Mouse (Mus musculus): Measurements from ENCODE around the gene Pa2g4. TPM values are rescaled to one million over a fixed set of nuclear protein-coding genes. Genes with fewer than 3 reads are reported as not detected.
A peak's percentile ranks its signal among the peaks of the same experiment; 100 is the strongest.
"Not testable (repeated sequence)": the region's sequence is repeated elsewhere in the genome, so short reads cannot be mapped to it uniquely, and the experiment has no call there.

Pa2g4 gene
- polyA plus RNA-seq (2014; fragmentation: Nextera tagmentation; extraction: Ambion mirVana) = 122 and 142 TPM in 2 replicates

GRCm38 (mm10) chr10:128565788-128566531 lies at the start of gene Pa2g4:
Gene Pa2g4, minus strand, starts transcription at chr10:128565987.
- Histone ChIP-seq H3K9me3 (ENCODE audit: control insufficient read depth, low read length) (no peaks in the 10 kb centered on the region), H3K27me3 (ENCODE audit: control insufficient read depth, insufficient read depth, low read length) (no peaks in the 10 kb centered on the region), H3K4me2 (ENCODE audit: low read length) (peak within 1 kb of the TSS; percentile 91), H3K4me1 (ENCODE audit: control insufficient read depth, insufficient read depth, low read length) (peaks cover 11% of the 10 kb centered on the region), H3K9ac (replicated peaks; ENCODE audit: low read length) (peak within 1 kb of the TSS; percentile 83), H3K36me3 (ENCODE audit: control insufficient read depth, insufficient read depth, low read length) (peaks cover 21% of the 10 kb centered on the region), H3K27ac (replicated peaks; ENCODE audit: low read depth, low read length) (peak within 1 kb of the TSS; percentile 89), H3K4me3 (replicated peaks; ENCODE audit: low read depth, low read length) (peak within 1 kb of the TSS; percentile 85)
- WGBS = under 1% methylated on average over 58 of the region's 58 CpGs
- DNase-seq (peak; percentile 99), ATAC-seq (ENCODE audit: low FRiP score, low TSS enrichment) (peak; percentile 98)

DNA sequence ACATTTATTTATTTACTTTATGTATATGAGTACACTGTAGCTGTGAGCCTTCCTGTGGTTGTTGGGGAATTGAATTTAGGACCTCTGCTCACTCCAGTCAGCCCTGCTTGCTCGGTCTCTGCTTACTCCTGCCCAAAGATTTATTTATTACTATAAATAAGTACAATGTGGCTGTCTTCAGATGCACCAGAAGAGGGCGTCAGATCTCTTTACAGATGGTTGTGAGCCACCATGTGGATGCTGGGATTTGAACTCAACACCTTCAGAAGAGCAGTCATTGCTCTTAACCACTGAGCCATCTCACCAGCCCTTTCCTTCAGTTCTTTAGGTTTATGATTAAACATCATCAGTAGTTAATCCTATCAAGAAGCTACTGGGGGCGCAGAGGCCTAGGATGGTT lies 49.1 kb upstream of the Pa2g4 start:
- Histone ChIP-seq H3K27me3 (ENCODE audit: control insufficient read depth, insufficient read depth, low read length) (no peaks in the 10 kb centered on the region), H3K9me3 (ENCODE audit: control insufficient read depth, low read length) (no peaks in the 10 kb centered on the region), H3K4me1 (ENCODE audit: control insufficient read depth, insufficient read depth, low read length) (no peaks in the 10 kb centered on the region), H3K9ac (replicated peaks; ENCODE audit: low read length) (no peak overlapping the region), H3K27ac (replicated peaks; ENCODE audit: low read depth, low read length) (no peak overlapping the region), H3K4me3 (replicated peaks; ENCODE audit: low read depth, low read length) (no peak overlapping the region), H3K36me3 (ENCODE audit: control insufficient read depth, insufficient read depth, low read length) (no peaks in the 10 kb centered on the region), H3K4me2 (ENCODE audit: low read length) (no peak overlapping the region)
- no peak for ATAC-seq (ENCODE audit: low FRiP score, low TSS enrichment)
- WGBS = 62% methylated on average over 3 of the region's 3 CpGs
- DNase-seq = no peak

DNA sequence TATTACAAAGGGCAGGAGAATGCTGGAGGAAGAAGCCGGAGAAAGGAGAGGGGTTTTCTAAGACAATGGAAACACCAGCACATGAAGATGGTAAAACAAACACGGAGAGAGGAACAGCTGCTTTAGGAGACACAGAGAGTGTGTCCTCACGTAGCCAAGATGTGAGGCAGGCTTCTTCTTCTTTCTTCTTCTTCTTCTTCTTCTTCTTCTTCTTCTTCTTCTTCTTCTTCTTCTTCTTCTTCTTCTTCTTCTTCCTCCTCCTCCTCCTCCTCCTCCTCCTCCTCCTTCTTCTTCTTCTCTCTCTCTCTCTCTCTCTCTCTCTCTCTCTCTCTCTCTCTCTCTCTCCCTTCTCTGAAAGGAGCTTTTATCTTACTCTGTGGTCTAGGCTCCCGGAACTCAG lies 48.0 kb upstream of the Pa2g4 start:
- not testable (repeated sequence) for H3K4me3 ChIP-seq (replicated peaks; ENCODE audit: low read depth, low read length); DNase-seq; H3K27me3 ChIP-seq (ENCODE audit: control insufficient read depth, insufficient read depth, low read length); H3K27ac ChIP-seq (replicated peaks; ENCODE audit: low read depth, low read length); H3K9ac ChIP-seq (replicated peaks; ENCODE audit: low read length); H3K4me1 ChIP-seq (ENCODE audit: control insufficient read depth, insufficient read depth, low read length); H3K36me3 ChIP-seq (ENCODE audit: control insufficient read depth, insufficient read depth, low read length); ATAC-seq (ENCODE audit: low FRiP score, low TSS enrichment); H3K9me3 ChIP-seq (ENCODE audit: control insufficient read depth, low read length); H3K4me2 ChIP-seq (ENCODE audit: low read length)
- 73% methylated on average over 4 of the region's 4 CpGs for WGBS

DNA sequence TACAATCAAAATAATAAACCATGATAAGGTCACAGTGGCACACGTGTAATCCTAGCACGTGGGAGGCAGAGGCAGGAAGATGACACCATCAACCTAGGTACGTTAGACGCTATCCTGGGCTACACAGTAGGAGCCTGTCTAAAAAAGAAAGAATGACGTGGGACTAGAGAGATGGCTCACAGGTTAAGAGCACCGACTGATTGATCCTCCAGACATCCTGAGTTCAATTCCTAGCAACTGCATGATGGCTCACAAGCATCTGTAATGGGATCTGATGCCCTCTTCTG lies 47.3 kb upstream of the Pa2g4 start:
- Histone ChIP-seq H3K27ac (replicated peaks; ENCODE audit: low read depth, low read length) (no peak overlapping the region), H3K4me2 (ENCODE audit: low read length) (no peak overlapping the region), H3K4me3 (replicated peaks; ENCODE audit: low read depth, low read length) (no peak overlapping the region), H3K4me1 (ENCODE audit: control insufficient read depth, insufficient read depth, low read length) (no peaks in the 10 kb centered on the region), H3K36me3 (ENCODE audit: control insufficient read depth, insufficient read depth, low read length) (no peaks in the 10 kb centered on the region), H3K9ac (replicated peaks; ENCODE audit: low read length) (no peak overlapping the region), H3K27me3 (ENCODE audit: control insufficient read depth, insufficient read depth, low read length) (no peaks in the 10 kb centered on the region), H3K9me3 (ENCODE audit: control insufficient read depth, low read length) (no peaks in the 10 kb centered on the region)
- WGBS = 50% methylated on average over 6 of the region's 6 CpGs
- ATAC-seq (ENCODE audit: low FRiP score, low TSS enrichment) = no peak
- DNase-seq = no peak

DNA sequence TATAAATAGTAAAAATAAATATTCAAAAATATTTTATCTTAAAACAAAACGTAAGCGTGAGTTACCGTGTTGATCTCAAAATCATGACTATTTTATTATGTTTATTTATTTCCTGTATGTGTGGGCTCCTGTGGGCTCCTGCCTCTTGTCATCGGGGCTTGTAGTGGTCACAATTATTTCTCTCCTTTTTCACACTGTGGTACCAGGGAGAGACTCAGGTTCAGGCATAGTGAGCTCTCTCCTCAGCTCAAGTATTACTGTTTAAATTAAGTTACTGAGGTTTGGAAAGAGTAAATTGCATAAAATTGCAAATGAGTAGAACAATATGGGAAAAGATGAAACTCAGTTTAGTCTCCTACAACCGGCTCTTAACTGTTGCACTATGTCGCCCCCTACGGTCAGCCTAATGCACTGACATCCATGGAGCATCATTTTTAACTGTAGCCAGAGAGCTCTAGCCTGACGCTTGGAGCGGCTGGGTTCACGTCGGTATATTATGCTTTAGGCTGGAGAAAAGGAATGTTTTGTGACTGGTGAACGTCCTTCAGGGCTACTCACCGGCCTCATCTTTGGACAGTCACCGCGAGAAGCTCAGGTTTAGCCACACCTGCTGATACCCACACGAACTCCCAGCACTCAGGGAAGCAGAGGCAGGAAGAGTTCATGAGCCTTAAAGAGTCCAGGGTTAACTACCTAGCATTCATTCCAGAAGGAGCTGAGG lies 46.8 kb upstream of the Pa2g4 start:
- ATAC-seq (ENCODE audit: low FRiP score, low TSS enrichment) = no peak
- Histone ChIP-seq H3K27ac (replicated peaks; ENCODE audit: low read depth, low read length) (no peak overlapping the region), H3K36me3 (ENCODE audit: control insufficient read depth, insufficient read depth, low read length) (no peaks in the 10 kb centered on the region), H3K4me1 (ENCODE audit: control insufficient read depth, insufficient read depth, low read length) (no peaks in the 10 kb centered on the region), H3K9me3 (ENCODE audit: control insufficient read depth, low read length) (no peaks in the 10 kb centered on the region), H3K27me3 (ENCODE audit: control insufficient read depth, insufficient read depth, low read length) (no peaks in the 10 kb centered on the region), H3K9ac (replicated peaks; ENCODE audit: low read length) (0 out of 2 replicates have a peak overlapping the region, but pooled peaks have one; percentile 17), H3K4me3 (replicated peaks; ENCODE audit: low read depth, low read length) (no peak overlapping the region), H3K4me2 (ENCODE audit: low read length) (0 out of 2 replicates have a peak overlapping the region, but pooled peaks have one; percentile 11)
- DNase-seq = peak; percentile 91
- WGBS = 16% methylated on average over 16 of the region's 16 CpGs

- Histone ChIP-seq H3K27ac (replicated peaks; ENCODE audit: low read depth, low read length) (no peak overlapping the region), H3K9me3 (ENCODE audit: control insufficient read depth, low read length) (no peaks in the 10 kb centered on the region), H3K36me3 (ENCODE audit: control insufficient read depth, insufficient read depth, low read length) (no peaks in the 10 kb centered on the region), H3K4me1 (ENCODE audit: control insufficient read depth, insufficient read depth, low read length) (no peaks in the 10 kb centered on the region), H3K27me3 (ENCODE audit: control insufficient read depth, insufficient read depth, low read length) (no peaks in the 10 kb centered on the region), H3K4me3 (replicated peaks; ENCODE audit: low read depth, low read length) (no peak overlapping the region), H3K4me2 (ENCODE audit: low read length) (no peak overlapping the region), H3K9ac (replicated peaks; ENCODE audit: low read length) (no peak overlapping the region)
- no peak for ATAC-seq (ENCODE audit: low FRiP score, low TSS enrichment)
- 53% methylated on average over 2 of the region's 2 CpGs for WGBS
- no peak for DNase-seq
These were observed 40.7 kb upstream of the Pa2g4 start for GRCm38 (mm10) chr10:128606483-128606882.

DNA sequence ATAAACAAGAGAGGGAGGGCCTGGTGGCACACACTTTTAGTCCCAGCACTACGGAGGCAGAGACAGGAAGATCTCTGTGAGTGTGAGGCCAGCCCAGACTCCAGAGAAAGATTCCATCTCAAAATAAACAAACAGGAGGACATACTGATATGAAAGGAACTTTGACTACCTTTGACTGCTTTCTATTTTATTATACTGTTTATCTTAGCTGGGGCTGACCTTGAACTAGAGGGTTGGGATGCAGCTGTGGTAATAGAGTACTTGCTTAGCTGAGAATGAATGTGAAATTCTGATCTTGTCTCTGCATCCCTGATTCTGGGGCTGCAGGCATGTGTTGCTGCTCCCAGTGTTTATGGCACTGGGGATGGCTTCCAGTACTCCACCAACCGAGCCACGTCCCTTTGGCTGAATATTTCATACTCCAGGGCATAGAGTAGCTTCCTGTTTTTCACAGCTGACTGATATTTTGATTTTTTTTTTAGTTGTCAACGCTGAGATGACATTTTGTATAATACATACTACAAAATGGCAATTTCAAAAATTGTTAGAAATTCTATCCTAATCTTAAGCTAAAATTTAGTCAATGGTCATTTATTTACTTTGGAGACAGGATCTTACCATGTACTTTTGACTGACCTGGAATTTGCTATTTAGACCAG lies 36.8 kb upstream of the Pa2g4 start:
- H3K27me3 ChIP-seq (ENCODE audit: control insufficient read depth, insufficient read depth, low read length) = no peaks in the 10 kb centered on the region
- H3K9me3 ChIP-seq (ENCODE audit: control insufficient read depth, low read length) = no peaks in the 10 kb centered on the region
- DNase-seq (no peak), ATAC-seq (ENCODE audit: low FRiP score, low TSS enrichment) (no peak)
- no peak overlapping the region for H3K9ac ChIP-seq (replicated peaks; ENCODE audit: low read length)
- no peak overlapping the region for H3K4me2 ChIP-seq (ENCODE audit: low read length)
- H3K27ac ChIP-seq (replicated peaks; ENCODE audit: low read depth, low read length) = no peak overlapping the region
- H3K36me3 ChIP-seq (ENCODE audit: control insufficient read depth, insufficient read depth, low read length) = no peaks in the 10 kb centered on the region
- no peaks in the 10 kb centered on the region for H3K4me1 ChIP-seq (ENCODE audit: control insufficient read depth, insufficient read depth, low read length)
- H3K4me3 ChIP-seq (replicated peaks; ENCODE audit: low read depth, low read length) = no peak overlapping the region
- 87% methylated on average over 4 of the region's 4 CpGs for WGBS

- H3K4me3 ChIP-seq (replicated peaks; ENCODE audit: low read depth, low read length) = no peak overlapping the region
- no peak overlapping the region for H3K9ac ChIP-seq (replicated peaks; ENCODE audit: low read length)
- no peaks in the 10 kb centered on the region for H3K9me3 ChIP-seq (ENCODE audit: control insufficient read depth, low read length)
- no peak overlapping the region for H3K27ac ChIP-seq (replicated peaks; ENCODE audit: low read depth, low read length)
- 97% methylated on average over 1 of the region's 1 CpGs for WGBS
- ATAC-seq (ENCODE audit: low FRiP score, low TSS enrichment) = no peak
- no peak for DNase-seq
- H3K36me3 ChIP-seq (ENCODE audit: control insufficient read depth, insufficient read depth, low read length) = no peaks in the 10 kb centered on the region
- H3K4me2 ChIP-seq (ENCODE audit: low read length) = no peak overlapping the region
- H3K27me3 ChIP-seq (ENCODE audit: control insufficient read depth, insufficient read depth, low read length) = no peaks in the 10 kb centered on the region
- no peaks in the 10 kb centered on the region for H3K4me1 ChIP-seq (ENCODE audit: control insufficient read depth, insufficient read depth, low read length)
These were observed 35.7 kb upstream of the Pa2g4 start for GRCm38 (mm10) chr10:128601499-128601898.

Measured in midbrain, embryonic 14.5 days (tissue).